Mouse (Mus musculus) frontal cortex, postnatal 25 days (tissue): ENCODE measurements at regions not wholly inside any gene's neighbourhood (a gene's known extent, or its start where the extent isn't known, plus 50 kb on each side); places are given as distances from the start of the nearest gene placed in this dataset.

ENCODE experiments used
- DNase-seq, 2 experiments: peaks; one replicate each; pipeline ENCODE4 v3.0.0; 2022; ENCODE audit warnings: low spot score in 2 of 2

DNA sequence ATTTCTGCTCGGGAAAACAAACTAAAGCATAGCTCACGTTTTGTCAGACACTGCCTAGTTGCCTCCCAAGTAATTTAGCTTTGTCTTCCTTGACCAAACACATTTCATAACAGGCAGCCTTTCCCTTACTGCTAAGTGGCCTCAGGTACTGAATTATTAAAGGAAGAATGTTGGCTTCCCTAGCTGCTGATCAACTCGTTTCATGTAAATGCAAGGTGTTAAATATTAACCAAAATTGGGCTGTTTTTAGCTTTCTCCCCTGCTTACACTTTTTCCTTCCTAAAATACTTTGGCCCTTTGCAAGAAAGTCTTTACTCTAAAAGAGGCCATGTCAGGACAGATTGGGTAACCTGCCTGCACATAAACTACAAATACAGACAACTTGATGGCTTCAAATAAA lies 265.4 kb downstream of the Pmp22 start:
- DNase-seq: no peak

DNA sequence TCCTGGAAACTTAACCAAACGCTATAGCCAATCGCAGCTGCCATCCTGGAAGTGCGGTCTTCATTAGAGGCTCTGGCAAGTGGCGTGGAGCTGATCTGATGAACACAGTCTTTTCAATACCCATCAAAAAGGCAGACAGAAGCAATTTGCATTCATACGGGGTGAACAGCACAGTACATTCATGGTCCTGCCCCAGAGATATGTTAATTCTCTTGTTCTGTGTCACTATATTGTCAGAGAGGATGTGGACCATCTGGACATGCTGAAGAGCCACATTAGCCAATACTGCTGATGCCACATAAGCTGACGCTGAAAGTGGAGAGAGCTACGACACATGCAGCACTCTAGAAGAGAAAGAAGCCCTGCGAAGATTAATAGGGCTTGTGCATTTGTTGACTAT lies 267.6 kb downstream of the Pmp22 start:
- no peak for DNase-seq

DNA sequence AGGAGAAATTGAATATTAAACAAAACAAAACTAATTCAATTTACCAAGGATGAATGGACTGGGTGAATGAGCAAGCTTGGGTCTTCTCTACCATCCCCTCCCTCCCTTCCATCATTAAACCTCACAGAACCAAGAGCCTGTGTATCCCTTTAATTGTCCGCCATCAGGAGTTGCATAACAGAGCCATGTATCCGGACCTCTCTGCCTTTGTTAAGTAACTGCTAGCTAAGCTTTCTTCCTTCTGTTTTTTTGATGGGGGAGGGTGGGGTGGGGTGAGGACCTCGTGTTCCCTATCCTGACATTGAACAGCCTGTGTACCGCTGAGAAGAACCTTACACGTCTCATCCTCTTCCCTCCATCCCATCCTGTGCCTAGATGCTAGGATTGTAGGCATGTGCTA lies 274.0 kb downstream of the Pmp22 start:
- no peak for DNase-seq

DNA sequence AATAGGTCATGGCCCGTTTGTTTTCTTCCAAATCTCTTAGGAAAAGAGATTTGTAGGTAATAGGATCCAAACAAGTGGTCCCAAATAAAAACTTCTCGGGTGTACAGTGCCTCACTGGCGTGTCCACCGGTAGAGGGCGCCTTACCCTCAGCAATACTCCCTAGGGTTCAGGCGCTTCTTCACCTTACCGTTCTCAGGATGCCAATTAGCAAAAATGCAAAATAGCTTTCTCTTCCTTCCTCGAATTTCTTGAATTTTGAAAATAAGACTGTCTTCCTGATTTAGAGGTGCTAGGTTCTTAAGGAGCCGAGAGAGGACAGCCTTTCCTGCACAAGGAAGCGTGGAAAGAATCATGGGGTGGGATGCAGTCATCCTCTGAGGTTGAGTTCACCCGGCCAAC lies 275.9 kb downstream of the Pmp22 start:
- DNase-seq: peak; percentile 59 to 67

DNA sequence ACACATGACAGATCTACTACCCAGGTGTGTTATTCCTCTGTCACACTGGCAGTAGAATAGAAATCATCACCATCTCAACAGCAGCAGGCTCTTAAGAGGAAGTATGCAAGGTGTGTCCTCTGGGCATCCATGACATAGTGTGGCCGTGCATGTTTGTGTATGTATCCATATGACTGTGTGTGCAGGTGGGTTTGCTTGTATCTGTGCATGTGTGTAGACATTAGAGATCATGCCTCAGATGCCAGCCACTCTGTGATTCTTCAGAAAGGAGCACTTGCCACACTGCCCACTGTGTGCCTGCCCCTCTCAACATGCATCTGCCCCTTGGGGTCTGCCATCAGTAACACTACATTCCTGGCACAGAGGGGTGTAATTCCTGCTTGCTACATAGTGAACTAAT lies 280.6 kb downstream of the Pmp22 start:
- no peak for DNase-seq

DNA sequence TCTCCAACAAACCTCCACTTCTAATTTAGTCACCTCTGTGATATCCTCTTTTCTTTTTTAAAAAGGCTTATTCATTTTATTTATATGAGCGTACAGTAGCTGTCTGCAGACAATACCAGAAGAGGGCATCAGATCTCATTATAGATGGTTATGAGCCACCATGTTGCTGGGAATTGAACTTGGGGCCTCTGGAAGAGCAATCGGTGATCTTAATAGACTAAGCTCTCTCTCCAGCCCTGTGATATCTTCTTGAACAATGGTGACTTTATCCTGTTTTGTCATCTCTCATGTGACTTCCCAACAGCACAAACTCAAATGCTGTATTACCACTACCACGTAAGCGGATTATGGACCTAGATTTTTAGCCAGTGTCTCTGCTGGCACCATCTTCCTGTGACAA lies 282.1 kb downstream of the Pmp22 start:
- no peak for DNase-seq

DNA sequence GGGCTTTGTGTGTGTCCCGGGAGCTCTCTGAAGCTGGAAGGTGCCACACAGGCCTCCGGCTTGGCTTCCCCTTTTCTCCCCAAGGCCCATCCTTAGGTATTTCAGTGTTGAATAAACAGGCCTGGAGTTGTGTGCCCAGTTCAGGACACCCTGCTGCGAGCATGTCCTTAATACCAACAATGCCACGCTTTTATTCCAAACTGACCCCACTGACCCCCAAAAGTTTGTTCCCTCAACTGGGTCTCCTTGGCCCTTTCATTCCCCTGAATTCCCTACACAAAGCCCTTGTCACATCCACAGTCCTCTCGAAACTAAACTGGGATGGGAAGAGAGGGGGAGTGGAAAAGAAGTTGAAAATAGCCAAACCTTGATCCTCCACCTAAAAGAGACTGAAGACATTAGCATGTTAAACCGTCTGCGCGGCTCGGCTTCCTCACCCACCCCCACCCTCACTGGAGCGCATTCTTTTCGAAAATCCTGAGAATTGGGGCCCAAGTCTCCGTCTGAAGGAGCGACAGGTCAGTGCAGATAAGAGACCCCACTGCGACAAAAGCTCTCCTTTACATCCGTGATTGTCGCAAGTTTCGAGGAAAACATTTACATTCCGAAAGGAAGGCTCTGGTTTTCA lies 283.7 kb downstream of the Pmp22 start:
- DNase-seq: no peak

GRCm38 (mm10) chr11:63413106-63413505 lies 284.3 kb downstream of the Pmp22 start:
- no peak for DNase-seq

- DNase-seq: no peak
Measured at GRCm38 (mm10) chr11:63413621-63414020, 284.8 kb downstream of the Pmp22 start.

- no peak for DNase-seq
Measured at GRCm38 (mm10) chr11:63418042-63418776, 289.4 kb downstream of the Pmp22 start.

DNA sequence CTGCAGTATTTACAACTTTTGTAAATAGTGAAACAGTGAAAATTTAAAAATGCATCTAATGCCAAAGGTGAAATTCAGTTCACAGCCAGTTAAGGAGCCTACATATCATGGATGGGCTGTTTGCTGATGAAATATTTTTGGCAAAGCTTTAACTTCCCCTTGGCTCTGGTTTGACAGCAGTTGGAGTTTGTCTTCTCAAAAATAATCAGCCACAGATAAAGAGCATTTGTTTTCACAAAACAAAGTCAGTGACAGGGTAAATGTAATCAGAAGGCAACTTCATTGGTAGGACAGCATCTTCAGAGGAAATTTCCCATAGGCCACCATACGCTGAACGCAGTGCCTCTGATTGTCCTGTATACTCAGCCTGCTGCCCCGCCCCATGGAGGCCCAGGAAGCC lies 291.6 kb downstream of the Pmp22 start:
- no peak for DNase-seq

DNA sequence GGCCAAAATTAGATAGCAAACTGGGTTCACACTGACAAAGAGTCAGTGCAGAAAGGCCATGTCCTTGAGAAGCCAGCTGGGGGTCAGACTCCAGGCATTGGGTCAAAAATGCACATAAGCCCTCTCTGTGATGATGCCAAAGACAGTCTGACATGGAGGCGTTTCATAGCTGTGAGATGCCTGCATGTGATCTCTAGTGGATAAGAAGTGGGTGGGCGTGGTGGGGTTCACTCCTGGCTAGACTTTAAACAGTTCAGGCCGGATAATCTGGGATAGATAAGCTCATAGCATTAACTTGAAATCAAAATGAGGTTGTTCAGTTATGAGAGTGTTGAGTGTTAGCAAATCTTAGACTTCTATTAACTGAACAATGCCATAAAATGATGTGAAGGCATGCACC lies 293.3 kb downstream of the Pmp22 start:
- DNase-seq: no peak

DNA sequence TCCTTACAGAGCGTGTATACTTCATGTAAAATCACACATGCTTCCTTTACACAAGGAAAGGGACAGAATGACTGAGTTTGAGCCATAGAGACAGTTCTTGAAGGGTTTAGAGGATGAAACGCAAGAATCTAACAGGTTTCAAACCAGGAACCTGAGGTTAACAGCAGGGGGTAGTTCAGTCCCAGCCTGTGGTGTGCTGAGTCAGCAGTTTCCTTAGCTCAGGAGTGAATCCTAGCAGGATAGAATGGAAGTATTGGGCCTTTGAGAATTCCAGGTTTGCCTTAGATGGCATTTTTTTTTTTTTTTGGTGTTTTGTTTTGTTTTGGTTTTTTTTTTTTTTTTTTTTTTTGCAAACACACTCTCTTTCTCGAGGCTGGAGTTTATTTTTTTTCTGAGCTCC lies 295.5 kb downstream of the Pmp22 start:
- no peak for DNase-seq

GRCm38 (mm10) chr11:63425741-63426140 lies 297.0 kb downstream of the Pmp22 start:
- no peak for DNase-seq

DNA sequence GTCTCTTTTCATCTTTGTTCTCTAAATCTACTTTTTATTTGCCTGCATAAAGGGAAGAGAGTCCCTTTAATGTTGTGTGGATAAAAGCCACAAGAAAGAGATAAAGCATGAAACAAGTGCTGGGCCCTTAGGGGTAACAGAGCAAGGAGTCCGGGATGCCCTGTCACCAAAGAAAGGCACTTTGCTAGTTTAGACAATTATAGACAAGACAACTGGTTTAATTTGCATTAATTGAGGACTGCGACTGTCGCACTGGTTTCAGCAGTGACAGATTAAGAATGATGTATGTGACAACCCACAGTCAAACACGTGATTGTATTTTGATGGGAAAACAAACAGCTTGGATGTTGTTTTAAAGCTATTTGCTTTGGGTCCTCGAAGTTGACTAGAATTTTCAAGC lies 325.0 kb downstream of the Pmp22 start:
- DNase-seq: no peak

- DNase-seq: no peak
Measured at GRCm38 (mm10) chr11:63454910-63455531, 326.2 kb downstream of the Pmp22 start.

DNA sequence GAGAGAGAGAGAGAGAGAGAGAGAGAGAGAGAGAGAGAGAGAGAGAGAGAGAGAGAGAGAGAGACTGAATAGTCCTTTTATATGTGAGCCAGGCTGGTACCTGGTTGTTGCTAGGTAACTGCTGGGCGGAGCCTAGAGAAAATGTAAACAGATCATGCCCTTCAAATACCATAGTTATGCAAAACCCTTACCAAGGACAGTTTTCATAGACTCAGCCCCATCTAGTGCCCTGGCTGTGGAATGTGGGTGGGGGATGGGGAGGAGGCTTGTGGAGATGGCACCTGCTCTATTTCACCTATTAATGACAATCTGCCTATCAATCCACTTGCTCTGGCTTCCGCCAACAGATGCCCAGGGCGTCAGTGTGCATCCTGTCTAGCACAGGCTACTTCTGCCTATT lies 327.6 kb downstream of the Pmp22 start:
- DNase-seq: no peak

DNA sequence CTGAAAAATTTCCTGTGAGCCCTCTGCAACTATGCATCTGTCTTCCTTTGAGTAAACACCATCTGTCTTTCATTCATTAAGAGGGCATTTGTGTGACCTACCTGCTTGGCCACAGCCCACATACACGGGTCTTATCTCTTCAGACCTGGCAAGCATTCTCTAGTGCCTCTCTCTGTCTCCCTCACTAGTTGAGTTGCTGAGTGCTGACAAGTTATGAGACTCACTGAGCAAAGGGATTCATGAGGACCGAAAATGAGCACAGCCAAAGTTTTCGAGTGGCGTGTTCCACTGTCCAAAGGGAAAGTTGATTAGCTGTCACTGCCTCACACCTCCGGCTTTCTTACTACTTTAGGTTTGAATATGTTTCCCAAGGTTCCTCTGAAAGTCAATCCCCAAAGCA lies 328.5 kb downstream of the Pmp22 start:
- DNase-seq: no peak

DNA sequence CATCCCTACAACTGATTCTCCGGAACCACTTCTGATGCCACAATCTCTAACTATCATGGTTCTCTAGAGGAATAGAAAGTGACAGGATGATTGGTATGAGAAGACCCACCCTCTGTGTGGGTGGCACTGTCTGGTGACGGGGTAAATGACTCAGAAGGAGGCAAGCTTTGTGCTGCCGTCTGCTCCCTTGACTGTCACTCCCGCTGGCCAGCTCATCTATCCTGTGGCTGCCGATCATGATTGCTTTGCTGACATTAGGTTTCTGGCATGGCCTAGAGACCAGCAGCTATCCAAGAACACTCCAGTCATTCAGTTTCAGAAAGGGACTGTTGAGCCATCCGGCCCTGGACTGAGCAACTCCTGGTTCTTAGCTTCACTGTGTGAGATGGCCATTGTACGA lies 331.4 kb downstream of the Pmp22 start:
- no peak for DNase-seq

DNA sequence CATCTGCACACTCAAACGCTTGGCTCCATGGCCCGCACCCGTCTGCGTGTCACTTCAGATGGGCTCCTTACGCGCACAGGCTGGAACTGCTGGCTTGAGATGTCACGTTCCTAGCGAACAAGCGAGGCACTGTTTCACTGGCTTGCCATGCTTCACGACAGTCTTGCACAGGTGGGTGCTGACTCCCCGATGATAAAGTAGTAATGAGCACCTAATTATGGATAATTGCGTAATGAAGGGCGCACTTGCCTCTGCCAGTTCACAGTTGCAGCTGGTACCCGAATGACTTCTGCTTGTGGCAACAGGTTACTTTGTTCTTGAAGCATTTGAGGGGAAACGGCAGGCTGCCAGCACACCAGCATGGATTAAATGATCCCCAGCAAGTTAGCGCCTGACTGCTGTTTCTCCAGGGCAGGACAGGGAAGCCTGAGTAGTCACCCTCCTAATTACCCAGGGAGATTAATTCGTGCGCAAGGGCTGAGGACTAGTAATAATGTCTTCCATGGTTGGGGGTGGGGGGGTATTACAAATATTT lies 335.1 kb downstream of the Pmp22 start:
- DNase-seq: no peak

DNA sequence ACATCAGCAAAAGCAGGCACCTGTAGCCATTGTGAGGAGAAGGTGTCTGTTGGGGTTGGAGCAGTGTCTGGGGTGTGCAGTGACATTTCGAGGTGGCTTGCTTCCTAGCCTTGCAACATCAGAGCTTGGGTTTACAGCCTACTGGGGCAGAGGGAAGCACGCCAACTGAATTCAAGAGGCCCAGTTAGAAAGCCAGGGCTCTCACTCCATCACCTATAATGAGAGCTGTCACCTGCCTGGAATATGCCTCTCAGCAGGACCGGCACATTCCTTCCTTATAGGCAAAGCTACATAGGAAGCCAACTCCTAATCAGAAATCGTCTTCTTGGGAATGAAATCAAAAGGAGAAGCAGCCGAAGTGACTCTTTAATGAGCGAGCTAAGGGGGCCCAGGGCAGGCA lies 337.2 kb downstream of the Pmp22 start:
- DNase-seq: no peak

GRCm38 (mm10) chr11:63466541-63466940 lies 337.8 kb downstream of the Pmp22 start:
- DNase-seq: no peak

- no peak for DNase-seq
Measured at GRCm38 (mm10) chr11:63474831-63475230, 346.0 kb downstream of the Pmp22 start.
